ENCODE assay signal across 9 mouse cellular contexts in genomic region chr3:37654787-37655186, GRCm38 (mm10). TPM values are rescaled to one million over a fixed set of nuclear protein-coding genes. Genes with fewer than 3 reads are reported as not detected.
DNase-seq lines count a peak whose midpoint lies in the region; ATAC-seq lines count a peak whose summit lies in the region.
"Had no signal": no experiment of that assay in that cellular context is flagged by ENCODE, and none has a peak within 500 bp of the region (broad histone marks: within the 10 kb centered on the region; RNA-seq: fewer than 3 reads in every experiment).

No protein-coding gene starts in this region.

- peak overlapping the region; percentile 62 for H3K9ac ChIP-seq in heart, embryonic 14.5 days (ENCODE audit: low read length)
- no peak overlapping the region for H3K9ac ChIP-seq in neural tube, embryonic 12.5 days
- H3K9ac ChIP-seq in limb, embryonic 12.5 days (replicated peaks): no peak overlapping the region; the same call in 1 of the 2 replicates
- H3K9ac ChIP-seq in stomach, embryonic 16.5 days (ENCODE audit: low read length): no peak overlapping the region

- whole genome bisulfite sequencing in heart, embryonic 14.5 days: 45% methylated on average over 6 of the region's 6 CpGs
- 74% methylated on average over 6 of the region's 6 CpGs for WGBS in neural tube, embryonic 12.5 days
- WGBS in limb, embryonic 12.5 days: 56% methylated on average over 6 of the region's 6 CpGs
- 46% methylated on average over 6 of the region's 6 CpGs for WGBS in stomach, embryonic 16.5 days

- no peaks in the 10 kb centered on the region for H3K9me3 ChIP-seq in heart, embryonic 14.5 days (ENCODE audit: control insufficient read depth, low read length)
- no peaks in the 10 kb centered on the region for H3K9me3 ChIP-seq in neural tube, embryonic 12.5 days
- H3K9me3 ChIP-seq in limb, embryonic 12.5 days: no peaks in the 10 kb centered on the region
- H3K9me3 ChIP-seq in stomach, embryonic 16.5 days (replicated peaks; ENCODE audit: control insufficient read depth, low read length): no peaks in the 10 kb centered on the region

- no peak for ATAC-seq in heart, embryonic 14.5 days (ENCODE audit: insufficient number of reproducible peaks, insufficient read depth, low FRiP score, low read depth)
- ATAC-seq in neural tube, embryonic 12.5 days (ENCODE audit: low FRiP score, low read depth): no peak
- ATAC-seq in limb, embryonic 12.5 days (ENCODE audit: insufficient number of reproducible peaks, insufficient read depth, low FRiP score, low TSS enrichment, low read depth): no peak
- ATAC-seq in stomach, embryonic 16.5 days (ENCODE audit: insufficient read depth, low FRiP score): no peak

- DNase-seq in heart, postnatal 36 days: no peak
- DNase-seq in neural tube, embryonic 10.5 days (ENCODE audit: extremely low spot score, low spot score): no peak
- DNase-seq in ovary, adult 18-20 months (ENCODE audit: low spot score): no peak
- no peak for DNase-seq in kidney, postnatal 10 days
- DNase-seq: cerebellum, adult 8-10 months had no signal

- 0 out of 2 replicates have a peak, but pooled peaks cover 4% of the 10 kb centered on the region for H3K27me3 ChIP-seq in heart, embryonic 14.5 days (ENCODE audit: control insufficient read depth, insufficient read depth, low read length)
- H3K27me3 ChIP-seq in neural tube, embryonic 12.5 days (replicated peaks): peaks cover 23% of the 10 kb centered on the region; the same call in 1 of the 2 replicates
- H3K27me3 ChIP-seq in limb, embryonic 12.5 days: 0 out of 2 replicates have a peak, but pooled peaks cover 3% of the 10 kb centered on the region
- H3K27me3 ChIP-seq in stomach, embryonic 16.5 days (ENCODE audit: control insufficient read depth, insufficient read depth, low read length): no peaks in the 10 kb centered on the region

- intact Hi-C loops in heart, postnatal 36 days (cut with DNase I): loop anchor here (5.0 kb wide), 1 partner anchor 103 kb away; no protein-coding TSS in a partner anchor

- peak overlapping the region; percentile 65 for H3K4me2 ChIP-seq in heart, embryonic 14.5 days (ENCODE audit: low read length)
- H3K4me2 ChIP-seq in neural tube, embryonic 12.5 days (replicated peaks): peak overlapping the region; percentile 48; the same call in 1 of the 2 replicates
- H3K4me2 ChIP-seq in limb, embryonic 12.5 days: peak overlapping the region; percentile 56
- peak overlapping the region; percentile 61 for H3K4me2 ChIP-seq in stomach, embryonic 16.5 days (ENCODE audit: low read depth, low read length)

- peaks cover 20% of the 10 kb centered on the region in 2 experiments for H3K4me1 ChIP-seq in heart, embryonic 14.5 days (ENCODE audit: control insufficient read depth in 2 of 2, insufficient read depth in 2 of 2, low read length in 2 of 2)
- peaks cover 16% of the 10 kb centered on the region; the same call in 1 of the 2 replicates for H3K4me1 ChIP-seq in neural tube, embryonic 12.5 days
- peaks cover 42% of the 10 kb centered on the region for H3K4me1 ChIP-seq in limb, embryonic 12.5 days (replicated peaks)
- peaks cover 20% of the 10 kb centered on the region for H3K4me1 ChIP-seq in stomach, embryonic 16.5 days (ENCODE audit: control insufficient read depth, insufficient read depth, low read length)

- peak overlapping the region in 1 of 2 experiments; percentile 25; a peak in 2 of 4 replicates for H3K4me3 ChIP-seq in heart, embryonic 14.5 days (ENCODE audit: control insufficient read depth in 1 of 2, insufficient read depth in 1 of 2, low read depth in 1 of 2, low read length in 2 of 2)
- H3K4me3 ChIP-seq in neural tube, embryonic 12.5 days: no peak overlapping the region
- peak overlapping the region; percentile 29; the same call in 1 of the 2 replicates for H3K4me3 ChIP-seq in limb, embryonic 12.5 days (replicated peaks)
- peak overlapping the region; percentile 35; the same call in 1 of the 2 replicates for H3K4me3 ChIP-seq in stomach, embryonic 16.5 days (replicated peaks; ENCODE audit: low read length)

- no peaks in the 10 kb centered on the region for H3K36me3 ChIP-seq in heart, embryonic 14.5 days (ENCODE audit: control insufficient read depth, insufficient read depth, low read length)
- no peaks in the 10 kb centered on the region for H3K36me3 ChIP-seq in neural tube, embryonic 12.5 days
- 0 out of 2 replicates have a peak, but pooled peaks cover 2% of the 10 kb centered on the region for H3K36me3 ChIP-seq in limb, embryonic 12.5 days
- no peaks in the 10 kb centered on the region for H3K36me3 ChIP-seq in stomach, embryonic 16.5 days (ENCODE audit: control insufficient read depth, insufficient read depth, low read length)

- no peak overlapping the region for H3K27ac ChIP-seq in heart, embryonic 14.5 days (replicated peaks in 1 of 2; ENCODE audit: control insufficient read depth in 1 of 2, insufficient read depth in 1 of 2, low read depth in 2 of 2, low read length in 2 of 2)
- H3K27ac ChIP-seq in neural tube, embryonic 12.5 days: no peak overlapping the region
- H3K27ac ChIP-seq in limb, embryonic 12.5 days: no peak overlapping the region
- H3K27ac ChIP-seq in stomach, embryonic 16.5 days (ENCODE audit: low read length): no peak overlapping the region

RNA-seq across cellular contexts. Expression of gene Spry1, which starts 15.0 kb away (rescaled TPM):
- 7.8 and 8.2 TPM in 2 replicates for polyA plus RNA-seq in heart, embryonic 14.5 days (2014; fragmentation: Nextera tagmentation; extraction: Ambion mirVana)
- total RNA-seq in heart, postnatal 36 days (2021): 10 to 100 TPM; 19.9 to 21.5 TPM
- 5.0 and 6.9 TPM in 2 replicates for polyA plus RNA-seq in neural tube, embryonic 12.5 days (2016; fragmentation: Nextera tagmentation; extraction: Ambion mirVana)
- 19.3 and 19.9 TPM in 2 replicates for polyA plus RNA-seq in limb, embryonic 12.5 days (2016; fragmentation: Nextera tagmentation; extraction: Ambion mirVana)
- polyA plus RNA-seq in stomach, embryonic 16.5 days (2015; fragmentation: Nextera tagmentation; extraction: Ambion mirVana): 12.8 and 13.5 TPM in 2 replicates
